Mouse (Mus musculus) gastrocnemius, adult 18-20 months (tissue): ENCODE results near the gene Il20ra. TPM values are rescaled to one million over a fixed set of nuclear protein-coding genes. Genes with fewer than 3 reads are reported as not detected.
A peak's percentile ranks its signal among the peaks of the same experiment; 100 is the strongest.
"Not testable (repeated sequence)": the region's sequence is repeated elsewhere in the genome, so short reads cannot be mapped to it uniquely, and the experiment has no call there.

Source experiments
- DNase-seq: peaks from one replicate; pipeline ENCODE4 v3.0.0; 2021; ENCODE audit warnings: low spot score
- long read RNA-seq, 2 experiments: library from polyadenylated mRNA; stranded (forward); transcript quantifications; one replicate each; pipeline ENCODE4 v2.0.0; 2021
- total RNA-seq, 2 experiments: library from RNA; stranded (reverse); gene quantifications; 2 replicates each; pipeline ENCODE4 v1.2.3; 2021

Il20ra gene
- not detected for total RNA-seq
- long read RNA-seq, experiment 1, result 0 reads
- long read RNA-seq, experiment 2, result 0 reads

GRCm38 (mm10) chr10:19712421-19712836, at the start of gene Il20ra:
Il20ra (plus strand) TSS chr10:19712570.
- peak; percentile 10 for DNase-seq

GRCm38 (mm10) chr10:19668973-19669372, 43.4 kb upstream of the Il20ra start:
- DNase-seq, result no peak

DNA sequence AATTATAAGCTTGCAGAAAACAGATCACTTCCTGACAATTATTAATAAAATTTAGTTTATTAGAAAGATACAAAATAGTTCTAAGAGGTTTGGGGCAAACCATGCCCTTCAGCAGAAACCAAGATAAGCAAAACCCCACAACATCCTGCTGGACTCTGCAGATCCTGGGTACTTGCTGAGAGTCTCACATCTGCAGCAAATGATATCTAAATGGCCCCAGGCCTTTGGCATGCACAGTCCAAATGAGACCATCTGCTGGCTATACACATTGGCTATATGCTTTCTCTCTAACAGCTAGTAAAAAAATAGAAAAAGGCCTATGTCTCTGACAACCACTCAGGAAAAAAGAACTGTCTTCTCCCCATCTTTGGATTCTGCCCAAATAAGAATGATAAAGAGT, 40.4 kb upstream of the Il20ra start:
- DNase-seq, result no peak

DNA sequence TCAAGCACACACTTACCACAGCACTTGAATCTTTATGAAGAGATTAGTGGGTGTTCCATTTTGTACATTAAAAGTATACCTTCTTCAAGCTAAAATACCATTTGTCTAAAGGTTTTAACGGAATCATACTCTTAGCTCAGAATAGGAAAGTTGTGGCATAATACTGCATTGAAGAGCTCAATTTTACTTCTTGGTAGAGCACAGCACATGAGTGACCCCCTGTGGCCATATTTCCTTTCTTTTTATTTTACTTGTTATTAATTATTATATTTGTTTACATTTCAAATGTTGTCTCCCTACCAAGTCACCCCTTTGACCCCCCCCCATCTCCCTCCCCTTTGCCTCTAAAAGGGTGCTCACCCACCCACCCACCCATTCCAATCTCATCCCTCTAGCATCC, 39.2 kb upstream of the Il20ra start:
- peak; percentile 7 for DNase-seq

DNA sequence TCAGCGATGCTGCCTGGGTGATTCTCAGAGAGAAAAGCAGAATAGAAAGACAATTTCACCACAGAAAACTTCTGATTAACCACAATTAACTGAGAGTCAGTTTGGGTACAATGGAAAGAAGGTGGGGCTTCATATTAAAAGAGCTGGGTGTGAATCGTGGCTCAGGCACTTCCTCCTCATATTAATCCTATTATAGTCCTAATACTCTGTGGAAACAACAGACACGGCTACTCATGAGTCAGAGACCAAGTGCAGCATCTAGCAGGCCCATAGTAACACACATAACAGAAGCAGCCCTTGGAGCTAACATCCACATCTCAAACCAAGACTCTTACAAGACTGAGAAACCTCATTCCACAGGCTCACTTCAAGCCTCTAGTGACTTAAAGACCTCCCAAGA, 24.7 kb upstream of the Il20ra start:
- DNase-seq, result no peak

- no peak for DNase-seq
These were observed 21.1 kb upstream of the Il20ra start for GRCm38 (mm10) chr10:19691287-19691686.

DNA sequence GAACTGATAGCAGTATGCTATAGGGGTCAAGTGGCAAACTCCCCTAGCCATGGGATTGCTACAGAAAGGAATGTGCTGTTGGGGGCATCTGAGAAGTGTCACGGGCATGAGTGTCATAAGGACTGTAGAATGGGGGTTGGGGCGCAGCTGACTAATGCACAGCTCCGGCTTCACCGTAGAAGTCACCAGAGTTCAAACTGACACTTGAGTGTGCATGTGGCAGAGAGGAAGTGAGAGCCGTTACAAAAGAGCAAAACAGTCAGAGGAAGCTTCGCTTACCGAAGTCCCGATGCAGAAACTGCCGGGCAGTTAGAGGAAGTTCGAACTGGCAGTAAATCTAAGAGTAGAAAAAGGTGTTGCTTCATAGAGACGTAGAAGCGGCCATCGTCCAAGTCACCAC, 20.6 kb upstream of the Il20ra start:
- DNase-seq, result peak; percentile 9

- no peak for DNase-seq
These were observed 20.0 kb upstream of the Il20ra start for GRCm38 (mm10) chr10:19692332-19692731.

DNA sequence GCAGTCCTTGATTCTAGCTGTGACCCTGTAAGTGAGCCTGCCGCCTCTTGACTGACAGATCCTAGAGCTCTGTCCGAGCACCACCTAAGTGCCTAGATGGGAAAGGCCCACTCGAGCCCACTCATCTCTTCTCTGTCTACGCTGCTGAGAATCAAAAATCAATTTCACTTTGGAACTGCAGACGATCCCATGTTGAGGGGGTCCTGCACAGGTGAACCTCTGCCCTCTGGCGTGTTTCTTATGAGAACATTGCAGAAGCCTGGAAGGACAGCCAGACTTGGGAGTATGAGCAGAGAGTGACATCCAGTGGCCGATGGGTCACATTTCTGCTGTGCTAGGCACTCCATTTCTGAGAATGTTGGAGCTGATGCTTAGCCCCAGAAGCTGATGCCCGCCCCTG, 19.4 kb upstream of the Il20ra start:
- peak; percentile 37 for DNase-seq

DNA sequence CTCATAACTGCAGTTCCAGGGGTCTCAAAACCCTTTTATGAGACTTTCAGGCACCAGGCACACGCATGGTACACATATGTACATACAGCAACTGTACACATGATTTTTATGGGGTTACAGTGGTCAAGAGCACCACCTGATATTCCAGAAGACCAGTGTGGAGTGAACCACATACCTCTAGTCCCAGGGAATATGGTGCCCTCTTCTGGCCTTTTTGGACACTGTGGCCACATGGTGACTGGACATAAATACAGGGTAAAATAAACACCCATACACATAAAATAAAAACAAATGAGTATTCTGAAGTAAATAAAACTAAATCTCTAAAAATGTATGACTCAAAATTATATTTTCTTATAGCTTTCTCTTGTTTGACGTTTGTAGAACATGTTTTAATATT, 18.7 kb upstream of the Il20ra start:
- DNase-seq, result no peak

DNA sequence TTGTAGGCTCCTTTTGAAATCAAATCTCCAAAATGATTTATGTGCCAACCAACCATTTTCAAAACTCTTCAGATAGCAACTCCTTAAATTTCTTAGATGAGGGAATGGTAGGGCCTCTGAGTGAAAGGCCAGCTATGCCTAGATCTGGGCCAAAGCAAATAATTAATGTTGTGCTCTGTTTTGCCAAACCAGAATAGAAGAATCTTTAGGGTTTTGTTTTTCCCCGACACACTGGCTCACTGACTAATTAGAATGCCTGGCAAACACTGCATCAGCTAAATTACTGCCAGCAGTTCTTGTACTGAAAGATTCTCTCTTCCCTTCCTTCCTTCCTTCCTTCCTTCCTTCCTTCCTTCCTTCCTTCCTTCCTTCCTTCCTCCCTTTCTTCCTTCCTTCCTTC, 13.0 kb upstream of the Il20ra start:
- DNase-seq, result no peak

DNA sequence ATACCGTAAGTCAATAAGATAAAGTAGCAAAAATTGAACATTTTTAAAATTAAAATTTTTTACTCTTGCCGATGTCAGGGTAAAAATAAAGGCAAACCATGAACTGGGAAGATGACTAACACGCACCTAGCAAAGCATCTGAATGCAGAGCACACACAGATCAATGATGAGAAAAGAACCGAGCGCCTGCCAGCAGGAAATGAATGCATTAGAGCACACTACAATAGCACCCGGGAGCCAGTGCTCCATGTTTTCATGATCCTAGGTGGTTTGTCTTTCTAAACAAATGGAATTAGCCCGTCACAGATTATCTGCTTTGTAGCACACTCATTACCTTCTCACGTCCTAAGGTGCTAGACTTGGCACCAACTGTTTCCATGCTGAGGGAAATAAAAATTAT, 7.9 kb upstream of the Il20ra start:
- no peak for DNase-seq

DNA sequence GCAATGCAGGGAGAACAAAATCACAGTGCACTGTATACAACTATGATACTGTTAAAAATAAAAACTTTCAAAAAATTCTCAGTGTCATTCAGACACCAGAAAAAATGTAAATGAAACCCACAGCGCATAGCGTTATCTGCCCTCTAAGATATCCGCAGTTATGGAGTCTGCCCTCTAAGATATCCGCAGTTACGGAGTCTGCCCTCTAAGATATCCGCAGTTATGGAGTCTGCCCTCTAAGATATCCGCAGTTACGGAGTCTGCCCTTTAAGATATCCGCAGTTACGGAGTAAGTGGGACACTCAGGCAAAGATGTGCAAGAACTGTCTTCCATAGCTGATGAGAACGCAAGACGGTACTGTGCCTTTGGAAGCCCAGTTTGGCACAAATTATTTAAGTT, 4.6 kb upstream of the Il20ra start:
- no peak for DNase-seq

- peak; percentile 23 for DNase-seq
These were observed 3.9 kb upstream of the Il20ra start for GRCm38 (mm10) chr10:19708277-19709070.

DNA sequence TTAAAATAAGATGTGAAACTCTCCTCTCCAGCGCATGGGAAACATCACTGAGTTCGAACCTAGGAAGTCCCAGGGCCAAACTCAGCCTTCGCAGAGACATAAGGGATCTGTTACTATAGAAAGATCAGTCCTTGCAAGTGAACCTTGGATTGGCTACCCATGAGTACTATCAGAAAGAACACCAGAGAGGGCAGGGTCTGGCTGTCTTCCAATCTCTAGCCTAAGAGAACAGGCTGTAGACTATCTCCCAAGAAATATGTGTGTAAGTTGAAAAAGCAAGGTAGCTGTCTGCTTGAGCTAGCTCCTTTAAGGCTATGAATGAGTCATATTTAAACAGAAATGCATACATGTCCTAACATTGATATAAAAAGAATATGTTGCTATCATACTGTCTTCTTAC, 1.4 kb upstream of the Il20ra start:
- no peak for DNase-seq

DNA sequence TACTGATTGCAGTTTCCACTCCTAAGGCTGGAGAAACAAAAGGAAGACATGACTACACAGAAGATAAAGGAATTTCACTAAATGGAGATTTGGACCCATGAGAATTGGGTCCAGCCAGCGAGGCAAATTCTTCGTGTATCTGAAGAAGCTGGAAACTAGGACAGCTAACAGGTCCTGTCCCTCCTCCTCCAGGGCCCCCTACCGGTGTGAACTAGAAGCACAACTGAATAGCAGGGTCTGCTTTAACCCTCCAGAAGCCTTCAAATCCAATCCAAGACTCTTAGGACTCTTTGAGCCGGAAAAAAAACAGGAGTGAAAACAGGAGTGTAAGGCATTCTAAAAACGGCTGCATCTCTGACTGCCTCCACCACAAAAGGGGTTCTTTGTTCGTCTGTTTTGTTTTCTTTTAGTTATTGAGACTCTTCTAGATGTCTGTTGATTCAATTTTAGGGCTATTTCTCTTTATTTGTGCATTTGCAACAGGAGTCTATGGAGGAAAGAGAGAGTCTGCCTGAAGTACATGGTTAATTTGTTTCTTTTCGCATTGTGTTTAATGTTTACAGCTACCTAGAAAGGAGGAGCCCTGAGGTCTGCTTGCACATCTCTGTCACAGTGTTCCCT, 709 bp upstream of the Il20ra start:
- no peak for DNase-seq

DNA sequence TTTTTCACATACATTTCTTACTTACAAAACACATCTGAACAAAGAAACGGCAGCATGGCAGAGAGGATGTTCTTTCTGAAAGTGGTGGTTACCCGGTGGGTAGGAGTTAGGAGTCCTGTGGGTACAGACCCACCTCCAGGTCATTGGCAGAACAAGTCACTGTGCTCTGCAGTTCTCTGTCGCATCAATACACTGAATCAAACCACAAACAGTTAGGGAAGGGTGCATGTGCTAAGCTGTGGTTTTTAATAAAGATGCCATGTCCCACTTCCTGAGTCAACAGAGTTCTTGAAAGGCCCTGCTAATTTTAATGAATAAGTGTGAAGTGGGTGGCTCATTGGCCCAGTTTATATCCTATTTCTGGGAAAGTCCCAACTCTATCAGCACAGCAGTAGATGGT, 6.3 kb downstream of the Il20ra start:
- no peak for DNase-seq

DNA sequence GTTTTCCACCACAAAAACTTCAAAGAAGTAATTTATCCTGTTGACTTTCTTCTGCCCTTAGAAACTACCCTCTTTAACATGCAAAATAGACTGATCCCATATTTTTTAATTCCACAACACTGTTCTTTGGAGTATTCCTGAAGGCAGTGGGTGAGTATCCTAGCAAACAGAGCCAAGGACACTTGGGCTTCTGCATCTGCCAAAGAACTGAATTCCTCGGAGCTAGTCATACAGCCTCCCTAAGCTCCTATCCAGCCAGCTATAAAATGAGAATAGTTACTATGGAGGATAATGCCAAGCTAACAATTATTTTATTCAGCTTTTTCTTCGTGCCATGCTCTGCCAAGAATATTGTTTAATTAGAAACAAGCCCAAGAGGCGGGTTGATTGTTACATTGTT, 9.9 kb downstream of the Il20ra start:
- DNase-seq, result no peak

DNA sequence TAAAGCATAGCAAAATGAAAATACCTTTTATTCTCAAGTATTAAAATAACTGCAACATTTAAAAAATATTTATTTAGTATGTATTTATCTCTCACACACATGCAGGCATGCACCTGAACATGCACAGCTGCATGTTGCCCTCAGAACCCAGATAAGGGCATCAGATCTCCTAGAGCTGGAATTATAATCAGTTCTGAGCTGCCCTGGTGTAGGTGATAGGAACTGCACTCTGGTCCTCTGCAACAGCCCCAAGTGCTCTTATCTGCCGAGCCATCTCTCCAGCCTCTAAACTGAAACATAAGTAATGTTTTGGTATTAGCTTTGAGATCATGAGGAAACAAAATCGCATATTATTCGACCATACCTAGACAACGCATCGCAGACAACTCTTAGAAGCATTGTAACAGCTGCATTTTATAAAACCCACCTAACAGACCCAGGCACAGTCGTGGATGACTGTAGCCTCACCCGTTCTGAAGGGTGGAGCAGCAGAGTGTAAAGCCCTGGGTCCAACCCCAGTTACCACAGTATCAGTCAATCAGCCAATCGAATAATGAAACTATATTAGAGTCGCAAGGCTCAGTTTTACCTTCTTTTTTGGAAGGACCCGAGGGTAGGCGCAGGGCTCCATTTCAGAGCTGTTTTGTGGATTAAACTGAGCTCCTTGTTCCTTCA, 11.9 kb downstream of the Il20ra start:
- DNase-seq, result no peak

GRCm38 (mm10) chr10:19738442-19738841, 26.1 kb downstream of the Il20ra start:
- not testable (repeated sequence) for DNase-seq

DNA sequence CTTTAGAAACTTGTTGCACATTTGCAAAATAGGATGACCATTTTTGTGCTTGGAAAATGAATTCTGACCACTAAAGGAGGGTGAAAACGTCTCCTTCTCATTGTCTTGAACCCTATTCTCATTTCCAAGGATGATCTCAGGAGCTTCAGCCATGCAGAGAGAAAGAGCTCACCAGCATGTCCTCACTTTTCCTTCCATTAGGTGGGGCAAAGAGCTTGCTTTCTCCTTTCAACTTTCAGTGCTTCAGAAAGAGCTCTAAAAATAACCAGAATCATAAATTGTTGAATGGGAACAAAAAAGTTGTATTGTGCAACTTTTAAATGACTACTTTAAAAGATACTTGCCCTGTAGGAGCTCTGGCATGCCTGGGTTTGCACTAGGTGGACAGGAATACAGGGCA, 33.3 kb downstream of the Il20ra start:
- DNase-seq, result no peak

GRCm38 (mm10) chr10:19746156-19746555, 33.8 kb downstream of the Il20ra start:
- no peak for DNase-seq

GRCm38 (mm10) chr10:19747661-19748060, 35.3 kb downstream of the Il20ra start:
- no peak for DNase-seq
